Mouse (Mus musculus) cerebellum, postnatal 4 days (tissue): Measurements from ENCODE around the gene Rbm41.

ENCODE experiments used
- DNase-seq, 2 experiments: peaks; one replicate each; pipeline ENCODE4 v3.0.0; 2022; ENCODE audit warnings: low spot score in 2 of 2, mixed read lengths in 1 of 2

Gene Rbm41

DNA sequence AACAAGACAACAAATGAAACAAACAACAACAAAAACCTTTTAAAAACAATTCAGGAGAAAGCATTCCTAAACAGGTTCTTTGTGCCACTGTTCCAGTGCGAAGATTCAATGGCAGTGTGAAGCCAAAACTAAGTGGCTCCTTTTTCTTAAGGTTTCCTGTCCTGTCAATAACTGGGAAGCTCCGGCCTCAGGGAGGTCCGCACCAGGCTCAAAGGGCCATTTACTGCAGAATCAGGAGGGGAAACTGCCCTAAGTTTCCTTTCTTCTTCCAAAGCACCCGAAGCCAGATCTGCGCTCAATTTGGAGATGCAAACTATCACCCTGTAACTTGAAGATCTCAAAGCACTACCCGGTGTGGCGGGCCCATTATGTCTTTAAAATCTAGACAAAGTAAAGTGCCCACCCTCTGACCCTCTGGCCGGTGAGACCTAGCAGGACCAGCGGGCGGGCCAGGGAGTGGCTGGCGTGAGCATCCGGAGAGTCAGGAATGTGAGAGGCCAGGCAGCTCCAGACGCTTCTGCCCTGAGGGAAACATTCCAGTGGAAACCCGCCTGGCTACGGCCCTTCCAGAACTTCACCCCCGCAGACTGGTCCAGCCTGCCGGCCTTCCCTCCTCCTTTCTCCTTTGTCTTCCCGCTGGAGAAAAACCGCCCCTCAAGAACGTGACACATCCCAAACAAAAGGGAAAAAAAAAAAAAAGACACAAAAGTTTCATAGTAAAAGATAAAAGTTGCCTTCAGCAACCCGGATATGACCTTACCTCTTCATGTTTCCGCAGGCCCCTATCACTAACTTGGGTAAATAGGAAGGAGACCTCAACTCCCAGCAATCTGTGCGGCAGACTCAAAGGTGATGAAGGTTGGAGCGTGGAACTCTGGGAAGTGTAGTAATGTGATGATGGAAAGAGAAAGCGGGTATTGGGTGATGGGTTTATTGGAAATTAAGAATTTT lies at the start of gene Rbm41:
Gene Rbm41 (minus strand): TSS at position 856 of the 951 bp plus-strand sequence.
- peak; percentile 11 to 19 for DNase-seq

DNA sequence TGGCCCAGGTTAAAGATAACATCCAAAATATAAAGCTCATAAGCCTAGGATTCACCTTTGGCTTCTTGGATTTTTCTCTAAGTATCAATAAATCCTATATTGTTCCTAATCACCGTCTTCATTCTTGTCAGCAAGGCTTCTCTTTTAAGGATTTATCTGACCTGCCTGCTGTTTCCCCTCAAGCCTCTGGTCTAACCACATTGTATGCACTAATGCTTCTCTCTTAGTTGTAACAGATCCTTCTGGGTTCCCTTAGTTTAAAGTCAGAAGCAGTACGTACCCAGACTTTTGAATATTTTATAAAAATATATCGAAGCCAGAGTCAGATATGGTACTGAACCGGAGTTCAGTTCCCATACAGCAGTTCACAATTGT lies 283 bp upstream of the Rbm41 start:
- no peak for DNase-seq

DNA sequence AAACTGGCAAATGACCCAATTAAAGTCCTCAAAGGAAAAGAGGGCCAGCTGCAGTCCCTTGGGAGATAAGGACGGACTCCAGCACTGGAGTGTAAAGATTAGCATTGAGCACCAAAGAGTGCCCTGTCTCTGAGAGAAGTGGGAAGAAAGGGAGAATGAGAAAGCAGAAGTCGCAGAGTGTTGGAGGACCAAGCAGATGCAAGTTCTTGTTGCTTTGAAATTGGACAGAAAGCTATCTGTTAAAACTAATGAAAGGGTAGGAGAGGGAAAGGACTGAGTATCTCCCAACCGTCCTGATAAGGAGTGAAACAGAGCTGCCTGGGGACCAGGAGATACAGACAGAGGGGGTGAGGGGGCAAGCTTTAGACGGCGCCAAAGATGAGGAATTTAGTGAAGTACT lies 16.3 kb downstream of the Rbm41 start:
- DNase-seq: no peak

DNA sequence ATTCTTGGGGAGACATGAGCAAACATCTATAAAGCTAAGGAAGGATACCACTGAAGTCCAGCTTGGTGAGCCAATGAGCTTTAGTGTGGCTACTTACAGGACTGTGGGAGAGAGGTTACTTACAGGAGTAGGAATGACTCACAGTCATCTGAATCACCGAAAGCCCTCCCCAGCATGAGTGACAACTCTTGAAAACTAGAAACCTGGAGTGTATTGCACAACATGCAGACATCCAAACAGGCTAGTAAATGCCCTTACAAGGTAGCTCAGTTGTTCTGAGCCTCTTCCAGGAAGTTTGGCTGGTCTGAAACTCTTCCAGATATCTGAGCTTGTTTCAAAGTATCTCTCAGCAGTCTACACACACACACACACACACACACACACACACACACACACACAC lies 64.9 kb downstream of the Rbm41 start:
- DNase-seq: no peak

DNA sequence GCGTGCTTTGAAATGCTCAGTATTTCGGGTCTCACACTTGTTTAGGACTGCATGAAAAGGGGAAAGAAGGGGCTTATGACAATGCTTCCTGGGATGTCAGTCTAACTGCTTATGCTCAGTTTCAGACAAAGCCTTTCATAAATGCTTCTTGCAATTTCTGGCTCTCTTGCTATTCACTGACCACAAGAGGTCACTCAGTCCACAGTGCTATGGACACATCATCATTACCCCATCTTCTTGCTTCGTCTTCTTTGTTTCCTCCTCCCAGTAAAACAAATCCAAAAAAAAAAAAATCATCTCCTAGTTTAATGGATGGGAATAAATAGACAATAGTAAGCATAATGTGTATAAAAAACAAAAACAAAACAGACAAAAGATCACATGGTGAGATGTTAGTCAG lies 65.9 kb downstream of the Rbm41 start:
- no peak for DNase-seq

DNA sequence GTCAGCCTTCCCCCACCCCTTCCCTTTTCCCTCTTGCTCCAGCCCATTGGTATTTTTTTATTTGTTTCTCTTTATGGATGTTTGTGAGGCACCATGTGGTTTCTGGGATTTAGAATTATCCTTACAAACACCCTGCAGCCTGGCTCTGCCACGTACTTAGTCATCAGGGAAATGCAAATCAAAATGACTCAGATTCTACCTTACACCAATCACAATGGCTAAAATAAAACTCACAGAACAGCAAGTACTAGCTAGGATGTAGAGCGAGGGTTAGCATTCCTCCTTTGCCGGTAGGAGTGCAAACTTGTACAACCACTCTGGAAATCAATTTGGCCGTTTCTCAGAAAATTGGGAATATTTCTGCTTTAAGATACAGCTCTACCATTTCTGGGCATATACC lies 77.8 kb downstream of the Rbm41 start:
- no peak for DNase-seq

DNA sequence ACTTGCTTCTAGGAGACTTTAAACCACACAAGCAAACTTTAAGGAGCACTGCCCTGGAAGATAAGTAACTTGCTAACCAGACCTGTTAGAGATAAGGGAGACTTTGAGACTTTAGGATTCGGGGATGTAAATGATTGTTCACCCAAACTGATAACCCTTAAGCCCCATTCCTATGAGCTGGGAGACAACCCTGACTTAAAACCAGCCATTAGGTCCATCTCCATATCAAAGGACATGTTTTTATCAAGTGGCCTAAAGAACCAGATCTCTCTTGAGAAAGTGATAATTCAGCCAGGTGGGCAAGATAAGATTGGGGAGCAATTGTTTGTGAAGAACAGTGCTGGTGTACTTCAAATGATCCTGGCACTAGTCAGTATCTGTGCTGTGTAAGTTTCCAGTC lies 107.0 kb downstream of the Rbm41 start:
- DNase-seq: no peak

DNA sequence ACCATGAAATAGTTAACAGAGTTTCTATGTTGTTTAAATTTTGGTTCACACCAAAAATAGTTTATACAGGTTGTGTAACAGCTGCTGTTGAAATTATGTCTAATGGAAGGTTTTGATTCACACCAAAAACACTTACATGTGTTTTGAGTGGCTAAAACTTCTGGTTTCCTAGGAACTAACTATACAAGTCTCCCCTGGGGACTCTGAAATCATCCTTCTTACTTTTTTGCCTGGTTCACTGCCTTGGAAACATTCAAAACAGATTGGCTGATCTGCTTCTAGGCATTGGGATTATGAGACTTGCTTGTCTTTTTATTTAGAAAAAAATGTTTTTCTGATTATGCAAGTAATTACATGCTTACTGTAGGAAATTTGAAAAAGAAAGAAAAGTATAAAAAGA lies 115.2 kb downstream of the Rbm41 start:
- no peak for DNase-seq

DNA sequence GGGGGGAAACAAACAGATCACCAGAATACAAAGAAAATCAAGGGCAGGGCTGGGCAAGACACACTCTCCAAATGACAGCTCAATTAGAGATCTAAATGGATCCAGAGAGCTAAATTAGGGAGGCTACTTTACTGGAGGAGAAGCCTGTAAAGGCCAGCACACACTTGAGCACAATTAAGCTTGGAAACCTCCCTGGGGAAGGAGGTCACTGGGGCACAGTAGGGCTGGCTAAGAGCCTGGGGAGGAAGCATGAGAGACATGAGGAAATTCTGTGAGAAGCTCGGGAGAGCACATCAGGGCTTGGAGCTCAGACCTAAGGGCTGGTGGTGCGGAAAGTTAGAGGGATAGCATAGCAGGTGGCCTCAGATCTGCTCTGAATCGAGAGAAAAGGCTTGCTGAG lies 120.5 kb downstream of the Rbm41 start:
- DNase-seq: no peak

DNA sequence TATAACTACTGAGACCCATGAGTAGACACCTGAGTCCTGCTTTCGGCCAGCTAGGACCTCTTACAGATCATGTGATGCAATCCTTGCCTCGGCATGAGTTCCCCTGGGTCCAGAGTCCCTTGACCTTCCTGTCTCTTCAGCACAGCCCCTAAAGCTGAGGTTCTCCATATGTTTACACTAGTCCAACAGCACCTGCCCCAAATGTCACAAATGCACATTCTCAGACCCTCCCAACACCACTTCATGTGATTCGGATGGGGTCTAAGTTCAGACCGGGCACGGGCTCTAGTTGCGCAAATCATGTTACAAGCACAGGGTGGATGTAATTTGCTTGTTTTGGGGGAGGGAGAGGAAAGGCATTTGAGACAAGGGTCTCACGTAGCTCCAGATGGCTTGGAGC lies 121.3 kb downstream of the Rbm41 start:
- no peak for DNase-seq

DNA sequence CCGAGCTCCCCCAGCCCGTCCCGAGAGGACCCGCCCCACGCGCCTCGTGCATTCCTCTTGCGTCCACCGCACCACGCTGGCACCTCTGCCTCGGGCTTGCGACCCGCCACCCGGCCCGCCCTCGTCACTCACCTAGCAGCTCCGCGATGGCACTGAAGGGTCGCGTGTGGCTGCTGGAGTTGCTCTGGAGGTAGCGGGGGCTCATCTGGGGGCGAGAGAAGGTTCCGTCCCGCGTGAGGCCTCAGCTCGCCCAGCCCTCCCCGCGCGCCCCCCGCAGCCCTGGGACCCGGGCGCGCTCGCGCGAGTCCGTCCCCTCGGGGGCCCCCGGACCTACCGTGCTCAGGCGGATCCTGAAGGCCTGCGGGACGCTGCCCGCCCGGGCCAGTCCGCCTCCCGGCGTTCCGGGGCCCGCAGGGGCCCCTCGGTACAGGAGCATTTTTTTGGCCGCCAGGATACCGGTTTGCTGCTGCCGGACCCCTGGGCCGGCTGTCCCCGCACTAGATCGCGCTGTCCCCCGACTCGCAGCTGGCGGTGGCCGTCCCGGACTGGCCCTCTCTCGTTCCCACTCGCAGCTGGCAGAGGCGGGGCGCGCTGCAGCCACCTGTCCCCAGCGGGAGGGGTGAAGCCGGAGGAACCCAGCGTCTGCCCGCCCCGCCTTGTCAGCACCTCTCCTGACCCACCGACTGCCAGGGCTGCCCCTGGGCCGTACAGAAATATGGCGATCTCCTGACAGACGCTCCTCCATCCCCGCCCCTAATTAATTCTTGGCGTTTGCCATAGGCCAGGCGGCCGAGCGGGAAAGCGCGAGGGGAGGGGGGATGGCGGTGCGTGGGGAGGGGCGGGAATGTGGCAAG lies 127.2 kb downstream of the Rbm41 start, which contains the start of gene Morc4:
Gene Morc4 (minus strand): TSS at position 740 of the 854 bp plus-strand sequence.
- DNase-seq: peak; percentile 19 to 47

DNA sequence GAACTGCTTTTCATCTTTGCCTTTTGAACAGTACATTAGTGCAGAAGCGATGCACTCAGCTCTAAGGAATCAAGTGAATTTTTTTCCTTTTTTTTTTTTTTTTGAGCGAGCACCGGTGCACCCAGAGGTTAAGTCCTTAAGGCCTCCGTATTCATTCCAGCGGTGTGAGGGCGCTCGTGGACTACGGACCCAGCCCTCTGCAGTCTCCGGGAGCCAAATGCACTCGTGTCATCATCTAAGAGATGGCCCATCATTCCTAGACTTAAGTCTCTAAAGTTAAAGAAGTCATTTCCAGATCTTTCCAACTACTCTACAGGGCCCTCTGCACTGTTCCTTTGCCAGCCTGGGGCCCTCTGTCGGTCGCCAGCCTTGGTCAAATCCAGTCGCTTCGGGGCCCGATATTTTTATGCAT lies 128.1 kb downstream of the Rbm41 start:
- no peak for DNase-seq

DNA sequence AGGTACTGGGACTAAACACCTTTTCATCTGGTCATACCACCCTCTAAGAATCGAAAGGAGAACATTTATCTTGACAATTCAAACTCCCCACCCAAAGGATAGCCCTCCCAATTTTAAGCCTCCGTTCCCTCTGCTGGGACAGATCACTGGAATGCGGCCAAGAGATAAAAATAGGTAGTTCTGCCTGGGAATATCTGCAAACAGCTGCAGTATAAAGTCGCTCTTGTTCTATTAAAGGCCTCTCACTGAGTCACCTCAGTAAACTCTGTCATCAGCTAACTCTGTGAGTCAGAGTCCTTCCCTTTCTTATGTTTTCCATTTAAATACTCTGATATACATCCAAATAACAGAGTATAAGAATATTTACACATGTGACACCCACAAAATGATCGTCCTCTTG lies 139.0 kb downstream of the Rbm41 start:
- no peak for DNase-seq

DNA sequence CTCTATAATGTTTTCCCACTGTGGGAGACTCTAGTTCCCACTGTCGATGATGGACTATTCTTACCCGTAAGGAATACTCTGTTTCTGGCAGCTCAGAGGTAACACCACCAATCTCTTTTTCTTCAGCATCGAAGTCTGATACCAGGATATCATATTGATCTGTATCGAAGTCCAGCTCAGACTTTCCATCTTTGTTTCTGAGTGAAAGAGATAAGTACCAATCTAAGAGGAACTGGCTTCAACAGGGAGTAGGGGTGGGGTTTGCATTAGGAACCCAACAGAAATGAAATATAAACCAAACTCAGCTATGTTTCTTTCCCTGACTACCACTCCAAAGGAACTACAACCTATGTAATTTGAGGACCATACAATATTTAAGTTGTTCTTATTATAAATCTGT lies 143.6 kb downstream of the Rbm41 start:
- DNase-seq: no peak

DNA sequence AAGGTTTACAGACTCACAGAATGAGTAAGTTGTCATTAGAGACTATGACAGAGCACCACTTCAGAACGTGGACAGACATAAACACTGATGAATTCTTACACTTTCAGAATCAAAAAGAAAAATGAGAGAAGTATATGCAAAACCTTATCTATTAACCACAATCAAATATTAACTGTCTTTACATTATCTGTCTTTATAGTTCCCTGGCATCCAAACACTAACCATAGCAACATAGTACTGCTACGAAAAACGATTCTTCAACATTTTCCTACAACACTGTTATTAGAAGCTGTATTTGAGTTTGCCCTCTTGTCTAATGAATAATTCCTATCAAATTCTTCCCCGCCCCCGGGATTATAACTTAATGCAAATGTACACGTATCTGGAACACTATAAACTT lies 157.3 kb downstream of the Rbm41 start:
- no peak for DNase-seq
